ENCODE assay signal across 23 mouse cellular contexts in genomic region chr1:168271207-168271606, GRCm38 (mm10).
DNase-seq lines count a peak whose midpoint lies in the region; ATAC-seq lines count a peak whose summit lies in the region.
"Had no signal": no experiment of that assay in that cellular context is flagged by ENCODE, and none has a peak within 500 bp of the region (broad histone marks: within the 10 kb centered on the region; RNA-seq: fewer than 3 reads in every experiment).

No protein-coding gene starts in this region.

- no peak overlapping the region for H3K4me3 ChIP-seq in heart, embryonic 10.5 days
- H3K4me3 ChIP-seq in megakaryocyte, embryonic 14.5 days (replicated peaks), result peak overlapping the region; percentile 79
- H3K4me3 ChIP-seq: embryonic facial prominence, embryonic 15.5 days; gastrocnemius, adult 2 months; heart, adult 2 months; hindbrain, embryonic 12.5 days; hindbrain, embryonic 15.5 days had no signal

- no peaks in the 10 kb centered on the region for H3K9me3 ChIP-seq in heart, embryonic 10.5 days
- no peaks in the 10 kb centered on the region for H3K9me3 ChIP-seq in megakaryocyte, embryonic 14.5 days
- H3K9me3 ChIP-seq: embryonic facial prominence, embryonic 15.5 days; hindbrain, embryonic 12.5 days; hindbrain, embryonic 15.5 days had no signal

- DNase-seq in heart, adult 11 months, result peak; percentile 79
- DNase-seq in heart, embryonic 10.5 days (ENCODE audit: low spot score), result no peak
- DNase-seq in embryo, embryonic 9.5 days (ENCODE audit: extremely low spot score), result no peak
- DNase-seq: adrenal gland, postnatal 10 days; adrenal gland, postnatal 36 days; B cell, adult 2 months; cerebellum, adult 18-20 months; cerebellum, adult 9-10 months; cerebellum, postnatal 14 days; forebrain, postnatal 0 days; gastrocnemius, adult 2 months; gastrocnemius, postnatal 14 days; heart, adult 2 months had no signal

- 89% methylated on average over 4 of the region's 4 CpGs for WGBS in heart, embryonic 10.5 days

- H3K27ac ChIP-seq in heart, embryonic 10.5 days, result no peak overlapping the region
- H3K27ac ChIP-seq: gastrocnemius, adult 2 months; heart, adult 2 months; hindbrain, embryonic 15.5 days had no signal

- H3K36me3 ChIP-seq in heart, embryonic 10.5 days, result no peaks in the 10 kb centered on the region
- peaks cover 43% of the 10 kb centered on the region for H3K36me3 ChIP-seq in megakaryocyte, embryonic 14.5 days (replicated peaks; ENCODE audit: low read length)
- H3K36me3 ChIP-seq: embryonic facial prominence, embryonic 15.5 days; G1E; hindbrain, embryonic 12.5 days; hindbrain, embryonic 15.5 days had no signal

- no peak for ATAC-seq in megakaryocyte, adult 5-6 weeks (ENCODE audit: poor library complexity, severe bottlenecking)
- ATAC-seq in granulocyte monocyte progenitor cell, adult 5-6 weeks (replicated peaks; ENCODE audit: poor library complexity, severe bottlenecking), result 0 out of 2 replicates have a peak, but pooled peaks have one; percentile 7
- ATAC-seq: forebrain, embryonic 14.5 days; forebrain, postnatal 0 days; Patski had no signal

- no peaks in the 10 kb centered on the region for H3K27me3 ChIP-seq in heart, embryonic 10.5 days (ENCODE audit: insufficient read depth, poor library complexity, severe bottlenecking)
- H3K27me3 ChIP-seq in megakaryocyte, embryonic 14.5 days (replicated peaks), result no peaks in the 10 kb centered on the region
- H3K27me3 ChIP-seq: CH12.LX; embryonic facial prominence, embryonic 15.5 days; hindbrain, embryonic 12.5 days; hindbrain, embryonic 15.5 days; Patski had no signal

- H3K4me1 ChIP-seq in heart, embryonic 10.5 days, result peaks cover 21% of the 10 kb centered on the region
- H3K4me1 ChIP-seq in megakaryocyte, embryonic 14.5 days, result peaks cover 95% of the 10 kb centered on the region
